Mouse (Mus musculus) cerebellum, postnatal 25 days (tissue): ENCODE measurements around the gene Ap4e1.

ENCODE experiments used
- DNase-seq, 2 experiments: peaks; one replicate each; pipeline ENCODE4 v3.0.0; 2021; ENCODE audit warnings: mixed read lengths in 2 of 2

Gene Ap4e1

GRCm38 (mm10) chr2:127008469-127008998 is at the start of gene Ap4e1:
Gene Ap4e1, plus strand, starts transcription at chr2:127008717.
- peak; percentile 97 to 98 for DNase-seq

GRCm38 (mm10) chr2:126961696-126962095 is 46.8 kb upstream of the Ap4e1 start:
- no peak for DNase-seq

- no peak for DNase-seq
These were observed 31.1 kb upstream of the Ap4e1 start for GRCm38 (mm10) chr2:126977428-126977827.

GRCm38 (mm10) chr2:126983221-126983620 is 25.3 kb upstream of the Ap4e1 start:
- DNase-seq = no peak

GRCm38 (mm10) chr2:126989919-126990318 is 18.6 kb upstream of the Ap4e1 start:
- DNase-seq = no peak

- no peak for DNase-seq
These were observed 15.8 kb upstream of the Ap4e1 start for GRCm38 (mm10) chr2:126992742-126993141.

GRCm38 (mm10) chr2:126994384-126995166 is 13.9 kb upstream of the Ap4e1 start:
- no peak for DNase-seq

- DNase-seq = peak; percentile 44 to 68
These were observed 11.8 kb upstream of the Ap4e1 start for GRCm38 (mm10) chr2:126996737-126997136.

- no peak for DNase-seq
These were observed 10.3 kb upstream of the Ap4e1 start for GRCm38 (mm10) chr2:126998219-126998618.

GRCm38 (mm10) chr2:127000406-127001324 is 7.9 kb upstream of the Ap4e1 start:
- DNase-seq = no peak

- no peak for DNase-seq
These were observed 4.5 kb upstream of the Ap4e1 start for GRCm38 (mm10) chr2:127004046-127004445.

GRCm38 (mm10) chr2:127006634-127007370 is 1.7 kb upstream of the Ap4e1 start:
- peak; percentile 22 to 61 for DNase-seq

GRCm38 (mm10) chr2:127007509-127007908 is 1.0 kb upstream of the Ap4e1 start:
- DNase-seq = no peak

GRCm38 (mm10) chr2:127035006-127035605 is 26.6 kb downstream of the Ap4e1 start:
- DNase-seq = no peak

- no peak for DNase-seq
These were observed 28.8 kb downstream of the Ap4e1 start for GRCm38 (mm10) chr2:127037299-127037698.

GRCm38 (mm10) chr2:127061471-127061870 is 53.0 kb downstream of the Ap4e1 start:
- no peak for DNase-seq

GRCm38 (mm10) chr2:127068806-127069205 is 60.3 kb downstream of the Ap4e1 start:
- DNase-seq = no peak

- DNase-seq = no peak
These were observed 61.4 kb downstream of the Ap4e1 start for GRCm38 (mm10) chr2:127069781-127070434.

GRCm38 (mm10) chr2:127070435-127070841 is 61.9 kb downstream of the Ap4e1 start, which contains the start of gene Blvra:
Gene Blvra, plus strand, starts transcription at chr2:127070665.
- peak; percentile 91 to 94 for DNase-seq

GRCm38 (mm10) chr2:127070879-127071278 is 62.4 kb downstream of the Ap4e1 start:
- DNase-seq = no peak

- no peak for DNase-seq
These were observed 65.6 kb downstream of the Ap4e1 start for GRCm38 (mm10) chr2:127074116-127074515.

- DNase-seq = no peak
These were observed 69.1 kb downstream of the Ap4e1 start for GRCm38 (mm10) chr2:127077611-127078010.
